Mouse (Mus musculus): Measurements from ENCODE around the gene Inpp5e. TPM values are rescaled to one million over a fixed set of nuclear protein-coding genes. Genes with fewer than 3 reads are reported as not detected.

Inpp5e gene
- total RNA-seq, 2 experiments from 2014 or later = 32.3 to 35.8 TPM

DNA sequence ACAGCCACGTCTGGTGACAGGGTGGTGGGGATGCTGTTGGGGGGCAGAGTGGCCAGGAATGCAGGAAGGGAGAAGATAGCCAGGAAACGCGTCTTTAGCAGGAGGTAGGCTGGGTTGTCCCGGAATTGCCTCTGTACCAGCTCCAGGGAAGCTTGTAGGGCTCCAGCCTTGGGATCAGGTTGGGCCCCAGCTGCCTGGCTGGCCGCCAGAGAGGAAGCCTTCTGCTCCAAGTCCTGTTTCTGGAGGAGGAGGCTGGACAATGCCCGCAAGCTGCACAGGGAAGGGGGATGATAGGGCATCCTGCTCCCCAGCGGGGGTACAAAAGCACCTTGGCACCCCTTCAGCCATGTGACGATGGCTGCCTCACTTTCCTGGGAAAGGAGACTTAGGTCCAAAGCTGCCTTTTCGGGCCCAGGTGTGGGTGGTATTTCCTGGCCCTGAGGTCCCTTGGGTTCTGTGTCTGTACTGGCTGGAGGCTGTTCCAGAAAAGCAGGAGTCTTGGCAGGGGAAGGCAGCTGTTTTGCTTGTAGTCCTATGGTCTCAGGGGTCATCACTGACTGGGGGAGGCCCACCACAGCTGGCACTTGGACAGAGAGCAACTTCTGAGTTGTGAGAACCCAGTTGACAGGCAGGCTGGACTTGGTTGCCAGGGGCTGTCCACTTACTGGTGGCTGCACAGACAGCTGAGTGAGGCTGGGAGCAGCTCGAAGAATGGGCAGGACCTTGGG is 44.1 kb downstream of the Inpp5e start:
- DNase-seq (ENCODE audit: low spot score in 2 of 2) = peak; percentile 46 to 57

DNA sequence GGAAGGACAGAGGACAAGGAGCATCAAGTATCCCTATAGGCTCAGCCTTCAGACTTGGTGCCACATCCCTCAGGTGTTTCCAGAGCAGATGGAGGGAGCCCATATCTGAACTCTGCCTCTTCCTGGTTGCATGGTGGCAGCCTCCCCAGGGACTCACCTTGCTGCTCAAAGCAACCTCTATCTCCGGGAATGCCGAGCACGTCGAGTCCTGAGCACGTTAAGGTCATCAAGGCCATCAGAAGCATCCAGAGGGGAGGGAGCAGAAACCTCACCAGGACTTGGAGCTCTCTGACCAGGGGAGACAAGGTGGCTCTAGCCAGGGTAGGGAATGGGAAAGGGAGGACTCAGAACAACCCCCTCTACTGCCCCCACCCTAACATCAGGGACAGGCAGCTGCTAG is 45.5 kb downstream of the Inpp5e start:
- no peak for DNase-seq (ENCODE audit: low spot score in 2 of 2)

DNA sequence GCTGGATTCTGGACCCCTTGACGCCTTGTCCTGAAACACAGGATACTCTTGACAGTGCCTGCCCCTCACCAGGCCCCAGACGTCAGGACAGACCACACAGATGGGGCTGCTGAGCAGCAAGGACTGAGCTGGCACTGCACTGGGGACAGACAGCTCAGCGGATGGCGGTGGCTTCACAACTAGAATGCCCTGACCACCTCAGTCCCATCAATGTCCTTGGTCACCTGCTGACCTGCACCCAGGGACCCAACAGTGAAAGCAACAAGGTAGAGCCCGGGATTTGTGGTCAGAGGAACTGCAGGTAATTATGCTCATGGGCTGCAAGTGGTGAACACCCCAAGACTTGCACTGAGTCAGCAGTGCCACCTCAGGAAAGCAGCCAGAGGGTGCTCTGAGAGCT is 46.0 kb downstream of the Inpp5e start:
- no peak for DNase-seq (ENCODE audit: low spot score in 2 of 2)

DNA sequence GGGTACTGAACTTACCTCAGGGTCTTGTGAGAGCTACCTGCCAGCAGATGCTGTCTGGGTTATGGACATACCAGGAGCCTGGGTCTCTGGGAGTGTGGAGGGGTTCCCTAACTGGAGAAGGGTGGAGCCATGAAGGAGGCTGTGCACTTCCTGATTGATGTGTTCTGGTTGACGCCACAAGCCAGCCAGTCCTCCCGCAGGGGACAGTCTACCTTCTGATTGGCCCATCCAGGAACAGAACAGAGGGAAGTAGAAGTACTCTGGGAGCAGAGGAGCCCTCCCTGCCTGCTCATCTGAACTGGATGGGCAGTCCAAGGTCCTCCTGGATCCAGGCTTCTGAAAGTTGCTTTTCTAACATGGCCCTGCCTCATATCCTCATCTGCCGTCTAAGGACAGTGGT is 48.2 kb downstream of the Inpp5e start, which contains the start of gene Card9:
Gene Card9 (minus strand): TSS at position 147 of the 400 bp plus-strand sequence.
- no peak for DNase-seq (ENCODE audit: low spot score in 2 of 2)

DNA sequence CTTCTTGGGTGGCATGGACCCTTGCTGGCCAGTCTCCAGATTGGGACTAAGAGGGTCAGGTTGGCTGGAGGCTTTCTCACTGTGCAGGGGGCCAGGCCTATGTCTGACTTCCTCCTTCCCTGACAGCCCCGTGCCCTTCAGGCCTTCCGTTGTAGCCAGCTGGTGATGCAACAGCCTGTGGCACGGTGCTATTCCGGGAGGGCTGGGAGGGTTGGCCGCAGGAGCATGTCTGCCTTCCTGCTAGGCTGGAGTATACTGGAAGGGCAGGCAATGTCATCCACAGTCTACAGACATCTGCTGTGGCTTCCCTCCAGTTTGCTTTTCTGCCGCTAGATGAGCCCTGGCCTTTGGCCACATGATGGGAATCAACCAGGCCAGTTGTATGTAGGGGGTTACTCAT is 49.0 kb downstream of the Inpp5e start:
- DNase-seq (ENCODE audit: low spot score in 2 of 2) = no peak

DNA sequence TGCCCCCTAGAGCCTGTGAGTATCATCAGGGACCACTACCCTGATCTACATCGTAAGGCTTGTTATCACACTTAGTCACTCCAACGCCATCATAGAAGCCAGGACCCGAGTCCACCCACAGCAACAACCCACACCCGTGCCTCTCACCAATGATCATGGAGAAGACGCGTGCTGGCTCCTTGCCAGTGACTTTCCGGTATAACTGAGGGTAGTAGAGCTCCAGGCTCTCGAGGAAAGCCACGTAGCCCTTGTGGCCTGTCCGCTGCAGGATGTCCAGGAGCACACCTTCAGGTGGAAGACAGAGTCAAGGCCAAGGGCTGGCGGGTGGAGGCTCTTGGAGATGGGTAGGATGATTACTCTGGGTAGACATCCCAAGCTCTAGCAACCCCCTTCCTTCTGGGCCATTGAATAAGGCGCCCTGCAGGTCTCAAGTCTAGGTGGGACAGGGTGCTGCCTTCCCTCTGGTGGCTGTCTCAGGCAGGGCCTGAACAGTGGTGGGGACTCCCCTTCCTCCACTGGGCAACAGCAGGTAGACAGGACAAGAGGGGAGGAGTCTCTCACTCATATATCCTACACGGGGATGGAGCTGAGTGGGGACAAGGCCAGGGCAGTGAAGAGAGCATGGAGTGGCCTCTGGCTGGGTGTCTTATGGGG is 50.2 kb downstream of the Inpp5e start:
- DNase-seq (ENCODE audit: low spot score in 2 of 2) = no peak

DNA sequence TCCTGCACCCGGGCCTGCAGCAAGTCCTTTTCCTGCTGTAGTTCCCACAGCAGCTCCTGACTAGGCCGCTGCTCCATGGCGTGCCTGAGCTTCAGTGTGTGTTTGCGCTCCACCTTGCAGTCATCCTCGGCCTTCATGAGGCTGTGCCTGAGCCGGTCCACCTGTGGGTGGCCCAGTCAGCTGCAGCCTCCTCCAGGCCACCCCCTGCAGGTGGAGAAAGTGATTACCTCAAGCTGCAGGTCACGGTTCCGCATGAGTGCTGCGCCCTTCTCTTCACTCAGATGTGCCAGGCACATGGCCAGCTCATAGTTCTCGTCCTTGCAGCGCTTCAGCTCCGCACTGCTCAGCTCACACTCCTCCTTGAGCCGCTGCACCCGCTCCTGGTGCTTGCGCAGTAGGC is 51.5 kb downstream of the Inpp5e start:
- DNase-seq (ENCODE audit: low spot score in 2 of 2) = no peak

DNA sequence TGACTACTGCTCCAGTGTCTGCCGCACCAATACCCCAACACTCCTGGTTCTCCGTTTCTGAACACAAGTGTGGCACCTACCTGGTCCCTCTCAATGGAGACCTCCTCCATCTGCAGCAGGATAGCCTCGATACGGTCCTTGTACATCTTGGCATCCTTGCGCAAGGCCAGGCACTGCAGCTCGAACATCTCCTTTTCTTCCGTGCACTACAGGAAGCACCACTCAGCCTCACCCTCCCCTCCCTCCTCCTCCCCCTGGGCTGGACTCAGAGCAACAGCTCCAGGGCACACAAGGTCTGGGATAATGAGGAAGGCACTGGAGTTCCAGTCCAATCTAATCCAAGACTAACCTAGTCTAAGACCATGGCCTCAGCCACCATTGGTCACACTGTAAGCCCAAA is 52.3 kb downstream of the Inpp5e start:
- DNase-seq (ENCODE audit: low spot score in 2 of 2) = no peak

DNA sequence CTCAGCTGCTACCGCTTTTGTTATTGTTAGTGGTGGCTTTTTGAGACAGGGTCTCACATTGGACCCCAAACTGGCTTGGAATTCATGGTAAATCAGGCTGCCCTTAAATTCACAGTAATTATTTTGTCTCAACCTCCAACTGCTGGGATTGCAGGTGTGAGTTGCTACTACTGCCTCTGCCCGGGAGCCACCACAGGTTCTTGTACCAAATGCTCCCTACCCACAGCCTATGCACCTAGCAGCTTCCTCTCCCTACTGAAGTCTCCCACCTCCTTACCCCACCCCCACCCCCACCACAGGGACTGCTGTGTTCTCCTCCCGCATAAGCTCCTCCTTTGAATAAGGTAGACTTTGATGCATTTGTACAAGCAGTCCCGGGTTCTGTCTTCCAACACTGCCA is 52.8 kb downstream of the Inpp5e start:
- no peak for DNase-seq (ENCODE audit: low spot score in 2 of 2)

DNA sequence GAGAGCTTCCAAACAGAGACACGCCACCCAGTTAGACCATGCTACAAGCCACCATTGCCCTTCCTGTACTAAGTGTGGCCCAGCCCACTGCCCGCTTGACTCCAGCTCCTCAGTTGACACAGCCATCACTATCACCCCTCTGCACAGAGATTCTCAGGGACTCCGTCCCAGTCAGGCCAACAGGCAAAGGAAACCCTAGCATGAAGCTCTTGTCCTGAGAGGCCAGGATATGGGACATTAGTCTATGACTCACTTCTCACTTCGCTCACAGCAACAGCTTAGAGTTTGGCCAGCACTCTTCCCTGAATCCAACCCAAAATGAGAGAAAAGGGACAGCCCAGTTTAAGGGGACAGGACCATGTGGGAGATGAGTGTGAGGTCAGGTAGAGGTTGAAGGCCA is 54.6 kb downstream of the Inpp5e start:
- DNase-seq (ENCODE audit: low spot score in 2 of 2) = no peak

DNA sequence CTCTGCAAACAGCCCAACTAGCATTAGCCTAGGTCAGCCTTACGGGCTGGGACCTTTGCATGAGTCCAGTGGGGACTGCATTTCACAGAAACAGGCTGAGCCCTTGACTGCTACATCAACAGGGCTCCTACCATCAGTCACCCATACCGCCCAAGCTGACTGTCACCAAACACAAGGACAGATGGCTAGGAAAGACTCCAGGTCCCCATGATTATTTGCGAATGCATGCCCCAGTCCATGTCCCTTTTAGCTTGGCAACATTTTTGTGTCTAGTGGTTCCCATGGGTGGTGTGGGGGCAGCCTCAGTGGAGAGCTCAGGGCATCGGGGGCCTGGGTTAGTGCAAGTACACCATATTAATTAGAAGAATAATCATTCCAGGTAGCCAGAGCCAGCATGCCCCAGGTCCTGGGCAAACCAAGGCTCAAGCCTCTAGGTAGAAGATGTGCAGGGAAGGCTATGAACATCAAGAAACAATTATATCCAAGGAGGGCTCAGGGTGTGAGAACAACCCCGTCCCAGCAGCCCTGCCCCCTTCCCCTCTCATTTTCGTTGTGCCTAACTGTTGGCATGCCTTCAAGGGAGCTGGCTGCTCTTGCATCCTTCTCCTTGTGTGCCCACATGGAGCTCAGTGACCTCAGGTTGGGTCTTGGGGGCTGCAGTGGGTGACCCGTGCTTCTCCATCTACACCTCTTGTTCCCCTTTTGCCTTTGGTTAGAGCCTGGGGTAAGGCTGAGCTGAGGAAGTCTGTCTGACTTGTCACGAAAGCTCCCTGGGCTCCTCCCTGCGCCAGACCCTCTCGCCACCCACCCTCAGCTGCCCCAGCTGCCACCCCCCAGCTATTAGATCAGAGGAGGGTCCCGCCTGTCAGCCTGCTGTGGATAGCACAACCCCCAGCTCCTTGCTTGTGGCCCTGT is 55.7 kb downstream of the Inpp5e start:
- DNase-seq (ENCODE audit: low spot score in 2 of 2) = no peak

DNA sequence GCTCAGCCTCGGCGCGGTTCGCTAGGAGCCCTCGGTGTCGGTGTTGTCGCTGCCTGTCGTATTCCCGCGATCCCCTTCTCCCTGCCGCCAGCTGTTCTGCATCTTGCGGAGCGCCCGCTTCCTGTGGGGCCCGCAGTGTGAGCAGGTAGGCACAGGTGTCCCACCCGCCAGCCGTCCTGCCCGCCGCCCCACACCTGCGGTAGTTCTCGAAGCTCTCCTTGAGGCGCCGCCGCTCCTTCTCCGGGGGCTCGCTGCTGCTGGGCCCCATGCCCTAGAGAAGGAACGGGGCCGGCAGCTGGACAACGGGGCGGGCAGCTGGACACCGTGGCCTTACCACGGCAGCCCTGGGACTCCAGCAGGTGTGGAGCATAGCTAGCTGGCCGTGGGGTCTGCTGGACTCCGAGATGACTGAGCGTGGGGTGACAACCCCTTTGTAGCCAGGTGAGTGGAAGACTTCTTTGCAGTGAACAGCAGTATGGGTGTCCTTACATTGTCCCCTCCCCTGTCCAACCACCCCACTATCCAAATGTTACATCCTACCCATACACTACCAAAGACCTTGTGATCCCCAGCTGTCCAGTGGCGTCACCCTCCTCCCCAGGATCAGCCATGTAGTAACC is 56.6 kb downstream of the Inpp5e start:
- DNase-seq (ENCODE audit: low spot score in 2 of 2) = no peak

DNA sequence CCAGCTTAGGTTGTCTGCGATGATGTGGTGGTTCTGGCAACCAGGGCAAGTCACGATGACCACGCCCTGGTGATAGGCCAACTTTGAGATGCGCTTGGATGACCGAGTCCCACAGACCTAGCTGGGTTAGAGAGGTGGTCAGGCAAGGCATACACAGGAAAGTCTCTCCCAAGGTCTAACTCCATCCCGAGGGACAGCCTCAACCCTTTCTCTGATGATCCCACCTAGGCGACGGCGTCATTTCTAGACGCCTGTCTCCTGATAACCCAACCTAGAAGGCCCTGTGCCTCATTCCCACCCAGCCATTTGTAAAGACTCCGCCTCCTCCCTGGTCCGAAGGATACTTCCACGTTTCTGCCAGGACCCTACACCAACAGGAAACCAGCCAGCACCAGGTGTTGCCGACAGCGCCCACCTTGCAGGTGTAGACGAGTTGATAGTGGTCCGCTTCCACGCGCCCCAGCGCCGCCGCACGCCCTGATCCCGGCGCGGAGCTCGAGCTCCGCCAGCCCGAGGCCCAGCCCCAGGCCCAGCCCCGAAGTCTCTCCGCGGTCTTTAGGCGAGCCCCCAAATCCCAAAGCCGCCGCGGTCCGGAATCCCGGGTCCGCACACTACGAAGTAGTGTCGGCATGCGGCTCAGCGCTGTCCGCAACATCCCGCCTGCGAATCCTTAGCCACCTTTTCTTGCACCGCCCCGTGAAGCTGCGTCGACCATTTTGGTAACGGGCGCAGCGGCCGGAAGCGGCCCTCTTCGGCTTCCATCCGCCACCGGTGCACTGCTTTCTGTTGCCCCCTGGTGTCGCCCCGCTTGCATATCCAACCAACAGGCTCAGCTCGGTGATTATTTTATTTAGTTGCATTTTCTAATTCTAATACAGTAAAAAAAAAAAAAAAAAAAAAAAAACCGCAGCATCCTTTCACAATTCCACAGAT is 57.4 kb downstream of the Inpp5e start, which contains the start of gene Dnlz:
Gene Dnlz (minus strand): TSS at position 753 of the 933 bp plus-strand sequence.
- peak; percentile 84 for DNase-seq (ENCODE audit: low spot score in 2 of 2)

DNA sequence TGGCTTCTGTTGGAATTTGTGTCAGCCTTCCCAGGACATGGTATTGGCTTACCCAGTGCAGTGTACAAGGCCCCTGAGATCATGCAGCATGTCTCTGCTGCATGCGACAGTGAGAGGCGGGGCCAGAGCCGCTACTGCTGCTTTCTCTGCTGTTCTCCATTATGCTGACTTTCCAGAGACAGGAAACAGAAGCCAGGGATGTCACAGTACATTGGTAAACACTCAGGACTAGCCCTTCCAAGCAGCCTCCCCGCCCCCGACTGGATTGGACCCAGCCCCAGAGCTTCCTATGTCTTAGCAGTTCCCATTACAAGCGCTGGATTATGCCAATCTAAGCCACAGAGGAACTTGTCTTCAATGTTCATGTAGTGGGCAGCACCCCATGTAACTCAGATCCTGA is 60.8 kb downstream of the Inpp5e start:
- DNase-seq (ENCODE audit: low spot score in 2 of 2) = no peak

Other genes starting within 250 kb of the Inpp5e start
- gene Lhx3, start 200.9 kb downstream of the Inpp5e start, total RNA-seq (2021) = 1 to 10 TPM in 1 of 2 experiments, under 1 TPM in 1; 0.71 to 1.0 TPM
- gene Qsox2, start 171.7 kb downstream of the Inpp5e start, total RNA-seq (2021) = 10 to 100 TPM; 23.8 to 24.0 TPM
- gene Ccdc187, start 114.6 kb downstream of the Inpp5e start, total RNA-seq (2021) = 1 to 10 TPM; 3.1 TPM
- gene Gpsm1, start 93.7 kb downstream of the Inpp5e start, total RNA-seq (2021) = 10 to 100 TPM; 33.7 to 39.7 TPM
- gene Dnlz, start 57.1 kb downstream of the Inpp5e start, total RNA-seq (2021) = 10 to 100 TPM; 17.5 to 18.6 TPM
- 1 to 10 TPM; 1.1 to 1.2 TPM for gene Card9, start 48.3 kb downstream of the Inpp5e start, total RNA-seq (2021)
- gene Snapc4, start 28.6 kb downstream of the Inpp5e start, total RNA-seq (2021) = 10 to 100 TPM; 57.3 to 58.7 TPM
- 10 to 100 TPM; 88.3 to 93.8 TPM for gene Entr1, start 19.9 kb downstream of the Inpp5e start, total RNA-seq (2021)
- gene Pmpca, start 19.9 kb downstream of the Inpp5e start, total RNA-seq (2021) = 100 to 1,000 TPM; 145 TPM
- gene Sec16a, start 36.0 kb upstream of the Inpp5e start, total RNA-seq (2021) = 10 to 100 TPM; 53.7 to 58.6 TPM
- gene Notch1, start 107.5 kb upstream of the Inpp5e start, total RNA-seq (2021) = 10 to 100 TPM; 35.1 to 48.7 TPM
- 100 to 1,000 TPM; 265 to 295 TPM for gene Egfl7, start 170.8 kb upstream of the Inpp5e start, total RNA-seq (2021)
- not detected for gene Gm20532, start 177.4 kb upstream of the Inpp5e start, total RNA-seq (2021)
- 100 to 1,000 TPM; 121 to 156 TPM for gene Agpat2, start 195.2 kb upstream of the Inpp5e start, total RNA-seq (2021)
- 10 to 100 TPM; 11.1 to 11.4 TPM for gene Fam69b, start 219.3 kb upstream of the Inpp5e start, total RNA-seq (2021)